Mouse (Mus musculus): ENCODE data around the gene Hivep2.

The Hivep2 gene

DNA sequence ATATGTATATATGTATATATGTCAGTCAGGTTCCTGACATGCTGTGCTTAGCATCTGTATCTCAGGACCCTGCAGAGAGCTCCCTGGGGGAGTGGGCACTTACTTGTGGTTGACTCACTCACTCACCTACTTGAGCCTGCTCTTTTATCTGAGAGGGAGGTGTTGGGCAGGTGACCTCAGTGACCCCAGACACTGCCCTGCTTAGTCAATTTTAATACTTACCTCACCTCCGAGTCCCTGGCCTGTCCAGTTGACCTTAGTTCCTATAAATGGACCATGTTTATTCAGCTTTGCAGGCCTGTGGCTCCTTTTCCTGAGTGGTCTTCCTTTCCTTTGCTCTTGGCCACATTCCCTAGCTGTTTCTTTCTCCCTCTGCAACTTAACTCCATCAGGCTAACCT is 61.9 kb downstream of the Hivep2 start:
- DNase-seq: no peak

DNA sequence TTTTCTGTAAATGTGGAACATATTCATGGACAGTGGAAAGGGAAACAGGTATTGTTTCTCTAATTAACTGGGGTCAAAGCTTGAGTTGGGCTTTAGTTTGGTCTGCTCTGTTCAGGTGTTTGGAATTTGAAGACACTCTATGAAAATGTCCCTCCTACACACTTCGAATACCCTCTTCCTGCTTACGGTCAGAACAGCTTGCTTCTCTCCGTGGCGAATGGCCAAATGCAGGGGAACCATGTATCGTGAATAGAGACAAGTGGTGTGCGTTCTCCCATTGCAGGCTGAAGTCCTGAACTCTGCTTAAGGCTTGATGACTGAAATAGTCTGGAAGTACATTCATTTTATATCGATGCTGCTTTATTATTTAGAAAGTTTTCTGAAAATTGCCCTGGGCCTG is 63.1 kb downstream of the Hivep2 start:
- peak; percentile 72 to 73 for DNase-seq

DNA sequence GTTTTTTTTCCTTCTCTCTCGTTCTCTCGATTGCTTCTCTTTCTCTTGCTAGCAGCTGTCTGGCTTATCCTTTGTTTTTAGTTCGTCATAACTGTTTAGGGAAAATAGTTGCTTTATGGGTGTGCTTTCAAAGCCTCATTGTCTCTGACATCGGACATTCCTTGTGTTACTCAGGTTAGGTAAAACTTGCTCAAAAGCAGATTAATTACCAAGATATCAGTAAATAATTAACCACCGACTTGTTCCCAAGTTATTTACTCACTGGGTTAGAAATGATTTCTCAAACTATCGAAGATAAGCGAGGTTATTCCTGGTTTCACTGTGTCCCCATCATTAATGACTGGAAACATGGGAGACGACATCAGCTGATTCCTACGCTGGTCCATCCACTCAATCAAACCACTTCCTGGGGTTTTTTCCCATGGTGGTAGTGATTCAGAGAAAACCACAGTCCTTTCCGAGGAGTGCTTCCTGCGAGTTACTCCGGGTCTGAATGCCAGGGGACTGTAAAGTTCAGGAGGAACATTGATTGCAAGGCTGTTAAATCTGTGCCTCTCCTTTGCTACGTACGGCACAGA is 64.7 kb downstream of the Hivep2 start:
- DNase-seq: no peak

DNA sequence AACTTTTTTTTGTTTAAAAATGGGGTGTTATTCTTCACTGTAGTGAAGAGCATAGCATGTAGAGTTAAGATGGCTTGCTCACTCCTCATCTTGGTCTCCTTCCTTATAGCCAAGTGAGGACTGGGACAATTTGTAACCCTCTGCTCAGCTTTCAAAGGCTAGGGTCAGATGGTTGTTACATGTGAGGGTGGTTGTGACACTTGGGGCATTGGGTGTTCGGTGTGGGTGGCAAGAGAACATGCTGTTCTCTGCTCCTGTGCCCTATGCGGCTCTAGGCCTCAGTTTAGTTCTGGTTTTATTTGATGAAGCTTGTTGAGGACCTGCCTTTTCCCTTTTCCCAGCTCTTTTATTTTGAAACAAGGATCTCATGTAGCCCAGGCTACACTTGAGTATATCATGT is 66.7 kb downstream of the Hivep2 start:
- no peak for DNase-seq

DNA sequence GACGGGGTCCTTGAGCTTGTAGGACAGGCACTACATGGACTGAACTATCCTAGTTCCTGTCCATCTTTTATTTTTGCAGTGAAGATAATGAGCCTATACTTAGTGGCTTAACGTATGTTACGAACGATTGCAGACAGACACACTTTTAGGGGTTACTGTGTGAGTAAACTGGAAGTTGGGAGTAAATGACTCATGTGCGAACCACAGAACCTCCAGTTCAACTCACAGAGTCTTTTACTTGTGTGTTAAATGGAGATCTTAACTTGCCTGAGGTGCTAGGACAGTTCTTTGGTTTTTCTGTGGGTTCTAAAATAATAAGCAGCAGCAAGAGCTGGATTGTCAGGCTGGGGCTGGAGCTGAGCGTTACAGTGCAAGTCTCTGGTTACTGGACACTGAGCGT is 68.2 kb downstream of the Hivep2 start:
- DNase-seq: no peak

DNA sequence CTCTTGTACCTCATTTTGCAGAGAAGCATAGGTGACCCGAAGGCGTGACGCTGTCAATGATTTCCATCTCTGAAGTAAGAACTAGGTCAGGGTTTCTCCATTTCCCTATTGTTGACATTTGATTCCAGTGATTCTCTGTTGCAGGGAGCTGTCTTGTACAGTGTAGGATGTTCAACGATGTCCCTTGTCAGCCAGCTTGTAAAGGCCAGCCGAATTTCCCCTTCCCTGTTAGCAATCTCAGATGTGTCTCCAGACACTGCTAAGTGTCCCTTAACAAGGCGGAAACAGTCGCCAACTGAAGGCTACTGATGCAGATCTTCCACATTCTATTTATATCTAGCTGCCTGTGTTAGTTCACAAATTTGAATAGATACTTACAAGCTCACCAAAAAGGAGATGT is 68.9 kb downstream of the Hivep2 start:
- no peak for DNase-seq

DNA sequence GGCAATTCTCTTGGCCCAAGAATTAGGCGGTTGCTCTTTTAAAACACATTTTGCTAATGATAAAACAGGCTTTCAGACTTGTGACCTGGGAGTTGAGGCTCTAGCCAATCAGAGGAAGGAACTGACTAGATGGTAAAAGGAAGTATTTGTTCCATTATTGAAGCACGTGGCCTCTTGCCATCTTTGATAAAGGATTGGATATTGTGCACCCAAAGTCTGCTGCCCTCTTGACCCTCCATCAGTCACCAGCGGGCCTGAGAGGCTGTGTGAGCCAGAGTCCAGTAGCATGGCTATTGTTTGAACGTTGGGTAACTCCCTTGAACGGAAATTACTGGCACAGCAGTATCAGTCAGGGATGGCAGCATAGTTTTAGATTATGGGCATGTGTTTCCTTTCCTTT is 69.7 kb downstream of the Hivep2 start:
- no peak for DNase-seq

DNA sequence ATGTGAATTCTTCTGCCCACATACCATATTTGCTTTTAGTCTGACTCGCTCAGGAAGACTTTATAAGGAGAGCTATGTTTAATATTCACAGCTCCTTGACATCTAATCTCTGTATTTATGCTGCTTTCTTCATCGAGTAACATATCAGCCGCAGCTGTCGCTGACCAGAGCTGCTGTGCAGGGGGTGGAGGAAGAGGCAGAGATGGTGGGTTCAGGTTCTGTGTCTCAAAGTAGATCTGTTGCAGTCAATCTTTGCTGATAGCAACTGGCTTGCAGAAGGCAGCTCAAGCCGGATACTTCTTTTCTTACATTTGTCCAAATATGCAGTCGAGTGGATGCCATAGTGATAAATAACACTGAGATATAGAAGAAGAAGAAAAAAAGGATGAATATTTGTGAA is 70.6 kb downstream of the Hivep2 start:
- DNase-seq: no peak

DNA sequence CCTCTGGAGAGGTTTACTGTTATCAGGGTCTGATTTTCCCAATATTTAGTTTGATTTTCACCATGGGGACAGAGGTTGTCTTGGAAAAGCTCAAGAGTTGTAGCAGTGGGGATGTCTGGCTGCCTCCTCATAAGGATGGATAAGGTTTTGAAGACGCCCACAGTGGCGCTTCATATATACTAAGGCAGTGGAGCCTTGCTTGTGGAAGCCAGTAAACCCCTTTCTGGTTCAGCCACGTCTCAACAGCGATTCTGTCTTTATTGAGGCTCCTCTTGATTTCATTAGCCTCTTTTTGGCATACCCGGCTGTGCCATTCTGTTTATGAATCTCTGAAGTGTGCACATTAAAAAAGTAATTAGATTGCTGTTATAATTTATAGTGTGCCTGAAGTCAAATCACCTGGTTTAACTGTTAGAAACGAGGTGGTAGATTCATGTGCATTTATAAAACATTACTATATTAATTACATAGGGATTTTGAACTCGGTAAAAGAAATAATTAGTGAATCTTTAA is 72.2 kb downstream of the Hivep2 start:
- DNase-seq: no peak

DNA sequence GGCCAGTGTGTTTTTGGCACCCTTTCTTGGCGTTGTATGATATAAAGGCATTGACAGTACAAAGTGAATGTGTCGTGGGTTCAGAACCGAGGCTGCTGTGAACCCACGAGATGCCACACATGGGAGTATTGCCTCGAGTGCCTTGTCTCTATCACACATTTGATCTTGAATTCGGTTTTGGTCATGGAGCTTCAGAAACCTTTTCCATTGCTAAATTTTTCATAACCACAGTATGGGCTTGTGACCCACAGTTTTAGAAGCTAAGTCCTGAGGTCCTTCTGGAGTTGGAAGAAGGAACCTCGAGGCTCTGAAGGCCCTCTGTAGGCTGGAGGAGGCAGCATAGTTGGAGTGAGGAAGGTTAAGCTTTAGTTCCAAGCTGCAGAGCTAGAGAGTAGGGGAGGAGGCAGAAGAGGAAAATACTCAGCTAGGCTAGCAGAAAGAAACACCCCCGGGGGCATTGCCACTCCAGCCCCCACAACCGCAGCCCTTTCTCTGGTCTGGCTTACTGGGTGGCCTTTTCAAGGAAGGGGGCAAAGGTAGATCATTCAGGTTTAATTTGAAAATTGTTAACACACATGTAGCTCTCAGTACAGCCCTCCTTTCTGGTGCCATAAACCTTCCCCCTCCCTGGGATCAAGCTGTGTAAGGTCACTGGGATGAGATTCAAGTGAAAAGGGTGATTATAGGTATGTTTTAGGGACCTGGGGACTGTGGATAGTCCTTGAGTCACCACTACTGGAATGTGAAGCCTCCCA is 75.0 kb downstream of the Hivep2 start:
- DNase-seq: no peak

DNA sequence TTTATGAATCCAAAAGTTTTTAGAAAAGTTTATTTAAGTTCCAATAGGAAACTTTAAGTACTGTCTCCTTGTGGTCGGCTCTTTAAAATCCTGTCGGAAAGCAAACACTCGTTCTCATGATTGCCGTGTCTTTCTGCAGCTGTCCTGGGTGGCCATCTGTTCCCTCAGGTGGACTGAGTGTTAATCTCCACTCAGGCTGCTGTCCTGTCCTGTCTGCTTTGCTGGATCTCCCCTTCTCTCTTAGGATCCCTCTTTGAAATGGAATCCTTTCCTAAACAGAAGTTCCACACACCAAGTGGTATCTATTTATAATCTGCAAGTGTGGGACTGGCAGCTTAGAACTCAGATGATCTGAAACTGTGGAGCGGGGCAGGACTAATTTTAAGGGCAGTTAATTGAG is 75.7 kb downstream of the Hivep2 start:
- no peak for DNase-seq

DNA sequence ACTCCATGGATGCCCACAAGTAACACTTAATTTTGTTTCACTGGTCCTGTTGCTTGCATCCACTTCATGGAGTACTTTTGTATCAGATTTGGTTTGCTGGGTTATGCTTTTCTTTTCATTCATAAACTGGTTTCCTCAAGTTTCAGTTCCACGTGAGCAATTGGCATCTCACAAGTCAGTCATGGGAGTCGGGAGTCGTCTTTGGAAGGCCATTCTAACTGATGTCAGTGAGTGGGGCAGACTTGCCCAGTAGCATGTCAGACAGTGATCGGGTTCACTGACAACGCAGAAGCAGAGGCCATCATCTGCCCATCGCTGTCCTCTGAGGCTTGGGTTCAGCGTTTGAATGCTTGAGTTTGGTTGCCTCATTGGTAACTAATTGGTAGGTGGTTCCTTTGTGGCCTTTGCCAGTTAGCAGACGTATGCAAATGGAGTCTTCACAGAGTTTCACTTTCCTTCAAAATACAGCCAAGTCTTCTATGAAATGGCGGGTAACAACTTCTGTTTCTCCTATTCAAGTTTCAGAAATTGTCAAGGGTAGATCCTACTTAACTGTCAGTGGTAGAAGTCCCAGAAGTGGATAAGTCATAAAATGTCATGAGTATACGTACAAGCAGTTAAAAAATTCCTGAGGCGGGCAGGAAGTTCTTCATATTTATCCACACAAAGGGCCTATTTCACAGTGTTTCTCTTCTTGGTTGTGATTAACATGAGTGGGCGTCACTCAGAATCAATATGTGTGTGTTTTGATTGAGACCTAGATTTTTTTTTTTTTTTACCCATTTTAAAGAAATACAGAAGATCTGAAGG is 76.9 kb downstream of the Hivep2 start:
- DNase-seq: no peak

DNA sequence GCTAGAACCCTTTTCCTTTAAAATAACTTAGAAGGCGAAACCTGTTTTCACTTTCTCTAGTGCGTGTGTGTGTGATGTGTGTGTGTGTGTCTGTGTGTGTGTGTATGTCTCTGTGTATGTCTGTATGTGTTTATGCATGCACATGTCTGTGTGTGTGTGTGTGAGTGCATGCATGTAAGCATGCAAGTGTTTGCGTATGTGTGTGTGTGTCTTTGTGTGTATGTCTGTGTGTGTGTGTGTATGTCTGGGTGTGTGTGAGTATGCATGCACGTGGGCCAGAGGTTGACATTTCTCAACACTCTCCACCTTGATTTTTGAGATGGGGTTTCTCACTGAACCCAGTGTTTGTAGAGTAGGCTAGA is 77.5 kb downstream of the Hivep2 start:
- DNase-seq: no peak

DNA sequence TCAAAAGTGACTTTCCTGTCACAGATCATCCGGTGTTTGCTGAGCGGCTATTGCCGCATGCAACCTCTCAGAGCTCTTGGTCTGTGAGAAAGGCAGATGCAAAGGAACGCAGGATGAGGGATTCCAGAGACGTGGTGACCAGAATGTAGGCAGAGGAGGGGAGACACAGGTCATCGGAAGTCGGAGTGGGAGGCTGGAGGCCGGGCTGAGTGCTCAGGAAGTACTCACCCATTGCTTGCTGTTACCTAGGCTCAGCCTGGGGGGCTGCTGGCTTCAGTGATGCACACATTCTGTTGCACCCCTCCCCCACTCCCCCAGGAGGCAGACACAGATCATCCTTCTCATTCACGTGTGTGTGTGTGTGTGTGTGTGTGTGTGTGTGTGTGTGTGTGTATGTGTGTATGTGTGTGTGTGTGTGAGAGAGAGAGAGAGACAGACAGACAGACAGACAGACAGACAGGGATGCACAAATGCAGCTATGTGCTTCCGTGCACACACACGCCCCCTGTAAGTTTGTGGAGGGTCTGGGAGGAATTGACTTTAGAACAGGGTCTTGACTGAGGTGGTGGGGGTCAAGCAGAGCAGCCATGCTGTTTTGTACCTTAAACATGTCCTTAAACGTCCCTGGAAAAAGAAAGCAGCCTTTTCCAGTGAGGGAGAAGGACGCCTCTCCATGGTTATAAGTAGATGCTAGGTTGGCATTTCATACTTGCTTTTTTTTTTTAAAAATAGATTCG is 78.3 kb downstream of the Hivep2 start:
- DNase-seq: peak in 1 of 2 experiments; percentile 35

DNA sequence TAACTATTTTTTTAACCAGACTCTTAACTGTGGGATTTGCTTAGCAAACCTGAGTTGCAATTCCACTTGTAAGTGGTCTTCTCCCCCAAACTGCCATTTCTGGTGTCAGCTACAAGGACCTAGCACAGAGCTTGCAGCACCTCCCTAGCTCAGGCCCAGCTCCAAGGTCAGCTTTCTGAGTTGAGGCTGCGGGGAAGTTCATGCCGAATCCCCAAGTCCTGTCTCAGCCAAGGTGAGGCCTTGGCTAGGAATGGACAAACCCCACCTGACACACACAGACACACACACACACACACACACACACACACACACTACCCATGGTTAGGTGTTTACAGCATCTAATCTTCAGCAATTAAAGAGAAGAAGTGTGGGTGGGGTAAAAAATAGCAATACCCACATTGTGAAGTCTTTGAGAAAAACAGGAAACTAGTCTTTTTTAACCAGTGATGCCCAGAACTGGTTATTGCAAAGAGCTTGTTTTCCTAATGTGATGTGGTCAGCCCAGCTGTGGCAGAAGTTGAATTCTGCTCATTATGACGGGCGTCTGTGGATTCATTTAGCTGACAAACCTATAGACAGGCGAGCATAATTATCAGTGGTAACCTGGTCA is 79.0 kb downstream of the Hivep2 start:
- DNase-seq: no peak

DNA sequence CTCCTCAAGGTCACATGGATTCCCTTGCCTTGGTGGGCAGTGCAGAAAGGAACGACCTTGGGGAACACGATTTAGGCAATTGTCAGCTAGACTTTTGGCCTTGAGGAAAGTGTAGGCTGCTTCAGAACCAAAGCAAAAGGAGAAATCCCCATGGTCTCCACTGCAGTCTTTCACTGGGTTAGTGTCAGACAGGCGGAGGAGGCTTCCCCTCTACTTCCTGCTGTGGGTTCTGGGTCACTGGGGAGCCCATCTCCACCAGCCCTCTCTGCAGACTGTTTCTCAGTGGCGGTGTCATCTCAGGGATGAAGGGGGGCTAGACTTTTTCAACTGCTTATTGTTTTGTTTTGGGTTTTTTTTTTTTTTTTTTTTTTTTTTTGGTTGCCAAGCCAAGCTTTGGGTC is 79.9 kb downstream of the Hivep2 start:
- no peak for DNase-seq

DNA sequence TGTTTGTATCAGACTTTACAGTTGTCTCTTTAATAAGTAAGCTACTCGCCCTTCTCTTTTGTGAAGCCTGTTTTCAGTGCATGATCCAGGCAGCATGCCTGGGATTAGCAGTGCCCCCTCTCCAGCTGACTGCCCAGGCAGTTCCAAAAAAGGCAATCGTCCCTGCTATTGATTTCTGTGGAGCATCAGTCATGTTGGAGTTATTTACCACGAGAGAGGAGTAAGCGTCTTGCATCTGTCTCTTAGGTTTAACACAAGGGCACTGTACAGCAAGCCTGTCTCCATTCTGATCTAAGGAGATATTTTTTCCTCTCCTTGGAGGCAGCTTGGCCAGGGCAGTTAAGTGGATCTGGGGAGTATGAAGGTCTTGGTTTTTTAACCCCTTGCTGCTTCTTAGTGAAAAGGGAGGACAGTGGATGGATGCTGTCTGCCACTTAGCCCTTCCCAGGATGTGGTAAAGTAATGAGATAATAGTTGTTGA is 80.3 kb downstream of the Hivep2 start:
- DNase-seq: no peak

DNA sequence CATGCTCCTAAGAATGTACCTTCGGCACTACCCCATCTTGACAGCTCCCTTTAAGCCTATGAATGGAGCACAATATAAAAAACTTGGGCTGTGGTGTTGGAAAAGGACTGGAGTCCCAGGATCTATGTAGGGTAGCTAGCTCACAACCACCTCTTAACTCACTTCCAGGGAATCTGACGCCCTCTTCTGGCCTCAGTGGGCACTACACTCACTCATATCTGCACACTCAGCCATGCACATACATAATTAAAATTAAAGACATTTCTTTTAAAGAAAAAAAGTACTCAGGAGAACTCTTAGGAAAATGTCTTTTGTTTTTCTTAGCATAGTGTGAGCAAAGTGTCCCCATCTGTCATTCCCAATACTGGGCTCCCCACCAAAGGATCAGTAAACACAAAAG is 81.1 kb downstream of the Hivep2 start:
- peak in 1 of 2 experiments; percentile 63 for DNase-seq

DNA sequence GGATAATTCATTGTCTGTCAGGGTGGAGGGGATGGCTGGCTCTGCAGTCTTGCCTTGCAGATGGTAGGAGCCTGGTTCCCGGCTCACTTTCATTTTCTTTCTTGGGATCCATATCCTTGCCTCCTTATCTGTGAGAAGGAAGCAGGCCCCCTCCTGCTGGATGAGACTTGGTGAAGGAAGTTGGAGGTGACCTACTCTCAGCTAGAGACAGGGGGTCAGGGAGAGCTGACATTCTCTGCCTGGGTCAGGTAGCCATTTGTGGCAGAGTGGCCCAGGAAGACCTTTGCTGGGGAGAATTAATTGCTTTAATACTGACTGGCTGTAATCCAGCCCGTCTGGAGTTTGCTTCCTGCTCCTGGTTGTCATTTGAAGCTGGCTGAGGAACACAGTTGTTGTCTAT is 81.8 kb downstream of the Hivep2 start:
- no peak for DNase-seq

DNA sequence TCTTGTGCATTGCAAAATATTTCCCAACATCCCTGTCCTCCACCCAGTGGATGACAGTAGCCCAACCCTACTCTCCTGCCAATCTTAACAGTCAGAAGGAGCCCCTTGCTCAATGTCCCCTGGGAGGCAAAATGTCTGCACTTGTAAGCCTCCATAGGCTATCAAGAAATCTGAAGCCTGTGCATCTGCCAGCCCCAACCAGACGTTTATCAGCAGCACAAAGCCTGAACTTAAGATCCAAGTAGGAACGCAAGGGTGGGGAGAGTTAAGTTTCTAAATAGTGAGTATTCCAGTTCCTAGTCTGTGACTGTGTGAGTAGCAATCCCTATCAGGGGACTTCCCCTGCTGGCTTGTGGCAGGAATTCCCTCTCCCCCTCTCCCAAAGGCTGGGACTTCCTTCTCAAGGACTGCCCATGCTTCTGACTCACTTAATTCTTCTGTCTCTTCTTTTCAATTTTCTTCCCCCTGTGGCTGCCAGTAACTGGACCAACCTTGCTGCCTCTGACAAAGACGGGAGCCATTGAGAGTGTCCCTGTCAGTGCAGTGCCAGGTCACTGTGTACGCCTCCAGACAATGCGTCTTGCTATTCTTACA is 82.5 kb downstream of the Hivep2 start:
- no peak for DNase-seq

DNA sequence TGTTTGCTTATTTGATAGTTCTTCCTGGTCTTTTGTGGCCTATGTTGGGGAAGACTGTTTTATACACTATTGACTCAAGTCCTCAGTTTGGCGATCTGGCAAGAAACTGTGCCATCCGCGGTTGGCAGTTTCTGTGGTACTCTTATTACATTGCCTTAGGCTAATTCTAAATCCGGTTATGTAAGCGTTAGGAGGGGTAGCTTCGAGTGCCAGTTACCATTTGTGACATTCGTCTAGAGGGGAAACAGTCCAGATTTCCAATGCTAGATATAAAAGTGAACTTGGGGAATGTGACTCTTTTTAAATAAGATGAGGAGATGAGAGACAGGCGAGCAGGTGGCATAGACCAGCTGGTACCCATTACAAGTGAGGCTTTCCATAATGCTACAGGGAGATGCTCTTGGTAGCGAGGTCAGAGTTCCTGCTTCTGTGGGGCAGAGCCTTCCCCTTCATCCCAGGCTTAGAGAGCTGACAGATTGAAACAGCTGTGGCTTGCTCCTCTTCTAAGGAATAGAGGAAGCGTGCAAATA is 83.1 kb downstream of the Hivep2 start:
- DNase-seq: peak in 1 of 2 experiments; percentile 58

DNA sequence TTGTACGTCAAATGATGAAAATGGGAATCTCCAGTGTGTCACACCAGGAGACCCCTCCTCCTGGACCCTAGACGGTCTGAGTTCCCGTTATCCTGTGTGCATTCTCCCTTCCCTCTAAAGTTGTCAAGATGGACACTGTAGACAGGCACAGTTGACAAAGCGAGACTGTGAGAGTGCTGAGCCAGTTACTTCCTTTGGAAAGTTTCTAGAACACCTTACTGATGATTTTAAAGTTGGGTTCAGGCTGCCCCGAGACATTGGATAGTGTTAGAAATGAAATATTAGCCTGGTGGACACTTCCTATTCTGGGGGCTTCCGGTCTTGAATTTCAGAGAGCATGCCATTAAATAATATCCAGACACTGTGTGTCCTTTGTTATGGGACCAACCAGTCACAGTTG is 83.8 kb downstream of the Hivep2 start:
- DNase-seq: no peak
